Mouse (Mus musculus): ENCODE measurements around the gene 2010111I01Rik. TPM values are rescaled to one million over a fixed set of nuclear protein-coding genes. Genes with fewer than 3 reads are reported as not detected.

2010111I01Rik gene
- 169 TPM for polyA plus RNA-seq (2017; shearing (Covaris generic))

DNA sequence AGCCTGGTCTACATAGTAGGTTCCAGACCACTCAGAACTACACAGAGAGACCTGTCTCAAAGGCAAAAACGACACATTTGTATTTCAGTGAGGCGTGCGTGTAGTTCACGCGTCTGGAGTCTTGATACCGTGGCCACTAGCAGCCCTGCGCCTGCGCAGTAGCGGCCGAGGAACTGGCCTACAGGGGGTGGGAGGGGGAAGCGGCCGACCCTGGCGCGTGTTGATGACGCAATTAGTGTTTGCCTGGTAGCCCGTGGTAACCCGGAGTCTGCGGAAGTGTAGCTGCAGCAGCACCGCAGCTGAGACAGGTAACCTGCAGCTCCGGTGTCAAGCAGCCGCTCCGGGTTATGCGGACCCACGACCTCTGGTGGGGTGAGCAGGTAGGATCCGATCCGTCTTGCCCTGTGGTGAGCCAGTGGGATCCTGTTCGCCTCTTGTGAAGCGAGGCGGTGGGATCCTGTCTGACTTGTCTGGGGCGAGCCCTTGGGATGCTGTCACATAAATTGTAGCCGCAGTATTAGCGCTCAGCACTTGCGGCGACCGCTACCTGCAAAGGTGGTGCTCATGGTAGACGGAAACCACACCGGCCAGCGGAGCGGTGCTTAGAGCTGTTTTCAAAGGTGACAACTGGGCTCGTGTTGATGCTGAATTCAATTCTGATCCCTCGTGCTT lies at the start of gene 2010111I01Rik:
TSS of gene 2010111I01Rik (plus strand) at position 254 of the 672 bp plus-strand sequence.

Other genes with a start within 250 kb of the 2010111I01Rik start
- 13.3 TPM for gene Platr25, start 204.2 kb upstream of the 2010111I01Rik start, polyA plus RNA-seq (2017; shearing (Covaris generic))
- gene Gm5141, start 179.1 kb upstream of the 2010111I01Rik start, polyA plus RNA-seq (2017; shearing (Covaris generic)): 4.1 TPM
- gene Fbp2, start 106.5 kb upstream of the 2010111I01Rik start, polyA plus RNA-seq (2017; shearing (Covaris generic)): not detected
- not detected for gene Fbp1, start 76.6 kb upstream of the 2010111I01Rik start, polyA plus RNA-seq (2017; shearing (Covaris generic))

Data from CD4-positive, CD25-positive, alpha-beta regulatory T cell (primary cell).